Comparison of ENCODE assay signal across 9 mouse cellular contexts in the genomic region with DNA sequence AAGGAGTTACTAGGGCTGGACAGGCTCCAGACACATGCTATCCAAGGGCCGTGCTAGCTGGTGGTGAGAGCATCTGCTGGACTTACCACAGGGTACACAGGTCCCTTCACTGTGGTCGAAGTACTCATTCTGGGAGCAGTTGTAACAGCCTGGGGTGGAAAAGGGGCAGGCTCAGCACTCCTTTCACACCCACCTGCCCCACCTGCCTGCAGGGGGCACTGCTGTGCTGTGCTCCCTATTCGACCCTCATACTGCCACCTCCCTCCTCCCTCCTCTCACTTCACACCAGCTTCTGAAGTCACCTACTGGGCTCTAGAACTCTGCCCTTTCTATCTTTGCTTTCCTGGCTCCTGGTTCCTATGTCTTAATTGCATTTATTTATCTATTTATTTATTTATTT. TPM values are rescaled to one million over a fixed set of nuclear protein-coding genes. Genes with fewer than 3 reads are reported as not detected.
DNase-seq lines count a peak whose midpoint lies in the region; ATAC-seq and TF ChIP-seq lines count a peak whose summit lies in the region.
"Had no signal": no experiment of that assay in that cellular context is flagged by ENCODE, and none has a peak within 500 bp of the region (broad histone marks: within the 10 kb centered on the region; RNA-seq: fewer than 3 reads in every experiment).

No protein-coding gene starts in this region.

- intact Hi-C loops in heart, postnatal 25 days (cut with DNase I), result no loop called here

- no peaks in the 10 kb centered on the region for H3K79me2 ChIP-seq in C2C12 (ENCODE audit: control insufficient read depth, insufficient read depth)

- no peaks in the 10 kb centered on the region for H3K9me3 ChIP-seq in lung, postnatal 0 days (ENCODE audit: low read length)
- H3K9me3 ChIP-seq in midbrain, embryonic 14.5 days (ENCODE audit: control insufficient read depth, low read length), result no peaks in the 10 kb centered on the region
- H3K9me3 ChIP-seq: neural tube, embryonic 13.5 days had no signal

- ATAC-seq in lung, postnatal 0 days, result no peak
- no peak for ATAC-seq in midbrain, embryonic 14.5 days (ENCODE audit: low FRiP score, low TSS enrichment)

- H3K4me2 ChIP-seq in lung, postnatal 0 days (replicated peaks; ENCODE audit: low read depth, low read length), result no peak overlapping the region
- no peak overlapping the region for H3K4me2 ChIP-seq in midbrain, embryonic 14.5 days (ENCODE audit: low read length)
- H3K4me2 ChIP-seq: neural tube, embryonic 13.5 days had no signal

- no peak for TF ChIP-seq POLR2A in bone marrow, adult 2 months (IDR thresholded peaks at IDR 0.05; ENCODE audit: borderline replicate concordance, control insufficient read depth, low read depth, low read length)

- no peaks in the 10 kb centered on the region for H3K27me3 ChIP-seq in C2C12 (ENCODE audit: control insufficient read depth, insufficient read depth, insufficient read length)
- no peaks in the 10 kb centered on the region for H3K27me3 ChIP-seq in lung, postnatal 0 days (replicated peaks; ENCODE audit: insufficient read depth, low read length)
- H3K27me3 ChIP-seq in midbrain, embryonic 14.5 days (ENCODE audit: control insufficient read depth, insufficient read depth, low read length), result no peaks in the 10 kb centered on the region
- H3K27me3 ChIP-seq: neural tube, embryonic 13.5 days had no signal

- no peaks in the 10 kb centered on the region for H3K4me1 ChIP-seq in bone marrow, adult 2 months (ENCODE audit: control insufficient read depth, insufficient read depth, low read length)
- H3K4me1 ChIP-seq in lung, postnatal 0 days (ENCODE audit: insufficient read depth, low read depth, low read length), result no peaks in the 10 kb centered on the region
- no peaks in the 10 kb centered on the region for H3K4me1 ChIP-seq in midbrain, embryonic 14.5 days (ENCODE audit: control insufficient read depth, insufficient read depth, low read length)
- H3K4me1 ChIP-seq: neural tube, embryonic 13.5 days had no signal

- H3K4me3 ChIP-seq in C2C12 (ENCODE audit: insufficient read depth, poor library complexity, severe bottlenecking), result no peak overlapping the region
- H3K4me3 ChIP-seq in bone marrow, adult 2 months (replicated peaks; ENCODE audit: control insufficient read depth, low read depth, low read length), result no peak overlapping the region
- H3K4me3 ChIP-seq in lung, postnatal 0 days (ENCODE audit: low read depth, low read length), result no peak overlapping the region
- no peak overlapping the region for H3K4me3 ChIP-seq in midbrain, embryonic 14.5 days (replicated peaks; ENCODE audit: low read depth, low read length)
- H3K4me3 ChIP-seq: neural tube, embryonic 13.5 days had no signal

- 41% methylated on average over 3 of the region's 3 CpGs for WGBS in bone marrow, adult 2 months
- WGBS in lung, postnatal 0 days, result 37% methylated on average over 3 of the region's 3 CpGs
- 53% methylated on average over 3 of the region's 3 CpGs for WGBS in midbrain, embryonic 14.5 days

- no peak overlapping the region for H3ac ChIP-seq in C2C12 (ENCODE audit: control insufficient read depth, insufficient read length, low read depth)

- no peak for TF ChIP-seq EP300 in lung, postnatal 0 days (IDR thresholded peaks at IDR 0.05)

- H3K36me3 ChIP-seq in C2C12 (ENCODE audit: control insufficient read depth, insufficient read depth), result no peaks in the 10 kb centered on the region
- no peaks in the 10 kb centered on the region for H3K36me3 ChIP-seq in lung, postnatal 0 days (ENCODE audit: insufficient read depth, low read length)
- no peaks in the 10 kb centered on the region for H3K36me3 ChIP-seq in midbrain, embryonic 14.5 days (ENCODE audit: control insufficient read depth, insufficient read depth, low read length)
- H3K36me3 ChIP-seq: neural tube, embryonic 13.5 days had no signal

- peak; percentile 71 for DNase-seq in heart, postnatal 4 days
- no peak for DNase-seq in heart, postnatal 25 days (ENCODE audit: low spot score)
- DNase-seq in lung, postnatal 0 days (ENCODE audit: low spot score), result no peak
- no peak for DNase-seq in frontal cortex, postnatal 36 days (ENCODE audit: low spot score in 2 of 2)
- no peak for DNase-seq in midbrain, embryonic 14.5 days
- no peak for DNase-seq in layer of hippocampus, adult 9-11 months

- H3K9ac ChIP-seq in lung, postnatal 0 days (replicated peaks; ENCODE audit: low read depth), result no peak overlapping the region
- H3K9ac ChIP-seq in midbrain, embryonic 14.5 days (replicated peaks; ENCODE audit: low read length), result no peak overlapping the region
- H3K9ac ChIP-seq: neural tube, embryonic 13.5 days had no signal

- peak; percentile 13 for TF ChIP-seq CTCF in C2C12 (IDR thresholded peaks at IDR 0.05; ENCODE audit: control insufficient read depth, insufficient read depth, insufficient read length)
- peak; percentile 70 for TF ChIP-seq CTCF in bone marrow, adult 2 months (IDR thresholded peaks at IDR 0.05; ENCODE audit: control insufficient read depth, insufficient read depth, low read length)
- peak; percentile 66 for TF ChIP-seq CTCF in lung, postnatal 0 days (IDR thresholded peaks at IDR 0.05)

- H3K79me3 ChIP-seq in C2C12 (ENCODE audit: low read depth), result no peaks in the 10 kb centered on the region

- no peak overlapping the region for H3K27ac ChIP-seq in bone marrow, adult 2 months (ENCODE audit: control insufficient read depth, insufficient read depth, low read depth, low read length, poor library complexity)
- H3K27ac ChIP-seq in lung, postnatal 0 days (ENCODE audit: low read length), result no peak overlapping the region
- H3K27ac ChIP-seq in midbrain, embryonic 14.5 days (replicated peaks; ENCODE audit: low read depth, low read length), result no peak overlapping the region
- H3K27ac ChIP-seq: neural tube, embryonic 13.5 days had no signal

TF ChIP-seq in C2C12, 6 proteins besides CTCF, POLR2A, EP300 and RAD21:
- TF ChIP-seq CEBPB (IDR thresholded peaks at IDR 0.05; ENCODE audit: low read depth) (no peak), USF1 (IDR thresholded peaks at IDR 0.05; ENCODE audit: low read depth) (no peak), MYOD1 (IDR thresholded peaks at IDR 0.05; ENCODE audit: control insufficient read depth, insufficient read length, low read depth) (no peak), MAX (IDR thresholded peaks at IDR 0.05) (no peak), FOSL1 (IDR thresholded peaks at IDR 0.05; ENCODE audit: insufficient read depth, low read length, poor library complexity, severe bottlenecking) (no peak), MYOG (IDR thresholded peaks at IDR 0.05; ENCODE audit: control insufficient read depth, extremely low read depth, insufficient read length) (no peak)
TF ChIP-seq in C2C12: peak in this region for 0.

RNA-seq across cellular contexts. Expression of a gene that starts 12.0 kb away (rescaled TPM):
- not detected for total RNA-seq in heart, postnatal 4 days (2021)
- total RNA-seq in heart, postnatal 25 days (2021), result not detected
- 0.27 TPM for polyA plus RNA-seq in C2C12 (2012; fragmentation: generic; extraction: Trizol)
- polyA plus RNA-seq in bone marrow, adult 2 months (2011; ENCODE audit: insufficient read depth, insufficient read length, low replicate concordance, missing spikeins), result 0.25 TPM in 1 of 2 replicates, not detected in the other
- 0.07 TPM in 2 replicates for polyA plus RNA-seq in lung, postnatal 0 days (2015; fragmentation: Nextera tagmentation; extraction: Ambion mirVana)
- 0.15 and 0.29 TPM in 2 replicates for polyA plus RNA-seq in midbrain, embryonic 14.5 days (2014; fragmentation: Nextera tagmentation; extraction: Ambion mirVana)

RNA-seq across cellular contexts. Expression of a gene that starts 47.0 kb away (rescaled TPM):
- under 1 TPM in 1 of 2 experiments, not detected in 1; 0.74 TPM for total RNA-seq in heart, postnatal 4 days (2021)
- not detected for total RNA-seq in heart, postnatal 25 days (2021)
- 0.02 TPM for polyA plus RNA-seq in C2C12 (2012; fragmentation: generic; extraction: Trizol)
- polyA plus RNA-seq in bone marrow, adult 2 months (2011; ENCODE audit: insufficient read depth, insufficient read length, low replicate concordance, missing spikeins), result 0.75 TPM in 1 of 2 replicates, not detected in the other
- polyA plus RNA-seq in lung, postnatal 0 days (2015; fragmentation: Nextera tagmentation; extraction: Ambion mirVana), result 0.26 and 0.36 TPM in 2 replicates
- 0.18 and 0.46 TPM in 2 replicates for polyA plus RNA-seq in midbrain, embryonic 14.5 days (2014; fragmentation: Nextera tagmentation; extraction: Ambion mirVana)

Comparison
In these comparisons a context has a peak if more than half of its experiments do, and no peak if none do; other contexts are left out.
1. CTCF ChIP-seq: peak in every context shown above with its lines; median percentile 70 in bone marrow, adult 2 months; 66 in lung, postnatal 0 days; 13 in C2C12.